Mouse (Mus musculus): Measurements from ENCODE around the gene Ap3b2. TPM values are rescaled to one million over a fixed set of nuclear protein-coding genes. Genes with fewer than 3 reads are reported as not detected.

Ap3b2 gene
- total and polyA plus RNA-seq, 3 experiments = 0.16 TPM; not detected in 2

- no peaks in the 10 kb centered on the region for H3K9me3 ChIP-seq (replicated peaks)
- peaks cover 21% of the 10 kb centered on the region for H3K27me3 ChIP-seq (ENCODE audit: insufficient read depth, low read length)
- DNase-seq (ENCODE audit: low spot score) = no peak
- H3K36me3 ChIP-seq (replicated peaks) = no peaks in the 10 kb centered on the region
- H3K4me1 ChIP-seq (ENCODE audit: insufficient read depth, low read depth, low read length) = no peaks in the 10 kb centered on the region
- no peak for ATAC-seq (ENCODE audit: extremely low read depth, insufficient number of reproducible peaks, low FRiP score, poor library complexity, severe bottlenecking)
- no peak overlapping the region for H3K4me3 ChIP-seq (ENCODE audit: low read depth, low read length)
- TF ChIP-seq GATA1 (IDR thresholded peaks at IDR 0.05; ENCODE audit: borderline replicate concordance, low read length) = no peak
- no peak for TF ChIP-seq CTCF (IDR thresholded peaks at IDR 0.05; ENCODE audit: low read depth, low read length)
- TF ChIP-seq GATA2 (IDR thresholded peaks at IDR 0.05; ENCODE audit: borderline replicate concordance, low read depth, low read length) = no peak
- no peak for TF ChIP-seq TAL1 (conservative IDR thresholded peaks at IDR 0.05; ENCODE audit: low read depth, low read length)
- TF ChIP-seq POLR2AphosphoS5 (IDR thresholded peaks at IDR 0.05; ENCODE audit: insufficient replicate concordance, low read depth, low read length) = no peak
Observed at GRCm38 (mm10) chr7:81514906-81515590, 21.3 kb upstream of the Ap3b2 start.

GRCm38 (mm10) chr7:81501050-81501449, 7.3 kb upstream of the Ap3b2 start:
- no peak for DNase-seq (ENCODE audit: low spot score)
- ATAC-seq (ENCODE audit: extremely low read depth, insufficient number of reproducible peaks, low FRiP score, poor library complexity, severe bottlenecking) = no peak
- H3K9me3 ChIP-seq (replicated peaks) = no peaks in the 10 kb centered on the region
- H3K27me3 ChIP-seq (ENCODE audit: insufficient read depth, low read length) = peaks cover 11% of the 10 kb centered on the region; the same call in 1 of the 2 replicates
- peaks cover 27% of the 10 kb centered on the region for H3K4me1 ChIP-seq (ENCODE audit: insufficient read depth, low read depth, low read length)
- TF ChIP-seq POLR2AphosphoS5 (IDR thresholded peaks at IDR 0.05; ENCODE audit: insufficient replicate concordance, low read depth, low read length) (no peak), CTCF (IDR thresholded peaks at IDR 0.05; ENCODE audit: low read depth, low read length) (no peak), GATA1 (IDR thresholded peaks at IDR 0.05; ENCODE audit: borderline replicate concordance, low read length) (no peak), TAL1 (conservative IDR thresholded peaks at IDR 0.05; ENCODE audit: low read depth, low read length) (no peak), GATA2 (IDR thresholded peaks at IDR 0.05; ENCODE audit: borderline replicate concordance, low read depth, low read length) (no peak)
- H3K4me3 ChIP-seq (ENCODE audit: low read depth, low read length) = no peak overlapping the region
- H3K36me3 ChIP-seq (replicated peaks) = no peaks in the 10 kb centered on the region

GRCm38 (mm10) chr7:81498181-81498580, 4.5 kb upstream of the Ap3b2 start, which contains the start of gene BC048679:
Gene BC048679 (minus strand): TSS chr7:81498281.
- Histone ChIP-seq H3K36me3 (replicated peaks) (no peaks in the 10 kb centered on the region), H3K9me3 (replicated peaks) (no peaks in the 10 kb centered on the region), H3K4me1 (ENCODE audit: insufficient read depth, low read depth, low read length) (peaks cover 27% of the 10 kb centered on the region), H3K27me3 (ENCODE audit: insufficient read depth, low read length) (peaks cover 24% of the 10 kb centered on the region; the same call in 1 of the 2 replicates), H3K4me3 (ENCODE audit: low read depth, low read length) (no peak within 1 kb of the TSS)
- TF ChIP-seq GATA2 (IDR thresholded peaks at IDR 0.05; ENCODE audit: borderline replicate concordance, low read depth, low read length) (no peak), CTCF (IDR thresholded peaks at IDR 0.05; ENCODE audit: low read depth, low read length) (no peak), POLR2AphosphoS5 (IDR thresholded peaks at IDR 0.05; ENCODE audit: insufficient replicate concordance, low read depth, low read length) (no peak)
- ATAC-seq (ENCODE audit: extremely low read depth, insufficient number of reproducible peaks, low FRiP score, poor library complexity, severe bottlenecking) (no peak), DNase-seq (ENCODE audit: low spot score) (no peak)

GRCm38 (mm10) chr7:81497171-81497570, 3.4 kb upstream of the Ap3b2 start:
- TF ChIP-seq GATA1 (IDR thresholded peaks at IDR 0.05; ENCODE audit: borderline replicate concordance, low read length) = no peak
- TF ChIP-seq POLR2AphosphoS5 (IDR thresholded peaks at IDR 0.05; ENCODE audit: insufficient replicate concordance, low read depth, low read length) = no peak
- no peak for TF ChIP-seq TAL1 (conservative IDR thresholded peaks at IDR 0.05; ENCODE audit: low read depth, low read length)
- no peak for TF ChIP-seq CTCF (IDR thresholded peaks at IDR 0.05; ENCODE audit: low read depth, low read length)
- TF ChIP-seq GATA2 (IDR thresholded peaks at IDR 0.05; ENCODE audit: borderline replicate concordance, low read depth, low read length) = no peak
- DNase-seq (ENCODE audit: low spot score) (no peak), ATAC-seq (ENCODE audit: extremely low read depth, insufficient number of reproducible peaks, low FRiP score, poor library complexity, severe bottlenecking) (no peak)
- Histone ChIP-seq H3K4me1 (ENCODE audit: insufficient read depth, low read depth, low read length) (peaks cover 27% of the 10 kb centered on the region), H3K9me3 (replicated peaks) (no peaks in the 10 kb centered on the region), H3K27me3 (ENCODE audit: insufficient read depth, low read length) (peaks cover 18% of the 10 kb centered on the region; the same call in 1 of the 2 replicates), H3K36me3 (replicated peaks) (no peaks in the 10 kb centered on the region), H3K4me3 (ENCODE audit: low read depth, low read length) (no peak overlapping the region)

- TF ChIP-seq CTCF (IDR thresholded peaks at IDR 0.05; ENCODE audit: low read depth, low read length) = no peak
- TF ChIP-seq GATA1 (IDR thresholded peaks at IDR 0.05; ENCODE audit: borderline replicate concordance, low read length) = no peak
- no peak for TF ChIP-seq TAL1 (conservative IDR thresholded peaks at IDR 0.05; ENCODE audit: low read depth, low read length)
- TF ChIP-seq POLR2AphosphoS5 (IDR thresholded peaks at IDR 0.05; ENCODE audit: insufficient replicate concordance, low read depth, low read length) = no peak
- no peaks in the 10 kb centered on the region for H3K9me3 ChIP-seq (replicated peaks)
- H3K36me3 ChIP-seq (replicated peaks) = no peaks in the 10 kb centered on the region
- H3K4me1 ChIP-seq (ENCODE audit: insufficient read depth, low read depth, low read length) = no peaks in the 10 kb centered on the region
- H3K27me3 ChIP-seq (ENCODE audit: insufficient read depth, low read length) = peaks cover 20% of the 10 kb centered on the region; the same call in 1 of the 2 replicates
- no peak for ATAC-seq (ENCODE audit: extremely low read depth, insufficient number of reproducible peaks, low FRiP score, poor library complexity, severe bottlenecking)
- no peak overlapping the region for H3K4me3 ChIP-seq (ENCODE audit: low read depth, low read length)
- no peak for DNase-seq (ENCODE audit: low spot score)
Observed at GRCm38 (mm10) chr7:81492628-81493027, 1.1 kb downstream of the Ap3b2 start.

- H3K9me3 ChIP-seq (replicated peaks) = no peaks in the 10 kb centered on the region
- no peaks in the 10 kb centered on the region for H3K36me3 ChIP-seq (replicated peaks)
- H3K4me3 ChIP-seq (ENCODE audit: low read depth, low read length) = no peak overlapping the region
- no peaks in the 10 kb centered on the region for H3K4me1 ChIP-seq (ENCODE audit: insufficient read depth, low read depth, low read length)
- H3K27me3 ChIP-seq (ENCODE audit: insufficient read depth, low read length) = peaks cover 11% of the 10 kb centered on the region; the same call in 1 of the 2 replicates
- DNase-seq (ENCODE audit: low spot score) = no peak
- no peak for ATAC-seq (ENCODE audit: extremely low read depth, insufficient number of reproducible peaks, low FRiP score, poor library complexity, severe bottlenecking)
- TF ChIP-seq GATA2 (IDR thresholded peaks at IDR 0.05; ENCODE audit: borderline replicate concordance, low read depth, low read length) (no peak), POLR2AphosphoS5 (IDR thresholded peaks at IDR 0.05; ENCODE audit: insufficient replicate concordance, low read depth, low read length) (no peak), GATA1 (IDR thresholded peaks at IDR 0.05; ENCODE audit: borderline replicate concordance, low read length) (no peak), TAL1 (conservative IDR thresholded peaks at IDR 0.05; ENCODE audit: low read depth, low read length) (no peak), CTCF (IDR thresholded peaks at IDR 0.05; ENCODE audit: low read depth, low read length) (no peak)
Observed at GRCm38 (mm10) chr7:81489649-81490048, 4.1 kb downstream of the Ap3b2 start.
